8 mouse cellular contexts compared by ENCODE assay signal in genomic region chr9:21131059-21131956, GRCm38 (mm10). TPM values are rescaled to one million over a fixed set of nuclear protein-coding genes. Genes with fewer than 3 reads are reported as not detected.
DNase-seq lines count a peak whose midpoint lies in the region; ATAC-seq lines count a peak whose summit lies in the region.

Gene Tyk2 (minus strand): TSS chr9:21131243.

- DNase-seq in adrenal gland, adult 18-20 months (ENCODE audit: low spot score in 2 of 2), result peak; percentile 80
- DNase-seq in embryo, embryonic 11 days, result peak; percentile 97
- peak; percentile 93 for DNase-seq in gastrocnemius, postnatal 25 days
- DNase-seq in intestine, embryonic 14.5 days (ENCODE audit: low spot score), result peak; percentile 88
- DNase-seq in left cerebral cortex, postnatal 14 days (ENCODE audit: low spot score in 2 of 2), result peak; percentile 93 to 95
- DNase-seq in mesoderm, embryonic 11.5 days (ENCODE audit: low read depth, low spot score), result peak; percentile 97
- peak; percentile 91 to 95 for DNase-seq in right cerebral cortex, postnatal 36 days (ENCODE audit: low spot score in 2 of 2)
- peak; percentile 97 for DNase-seq in yolk sac, embryonic 10.5 days (ENCODE audit: low spot score)

- intact Hi-C loops in left cerebral cortex, postnatal 14 days (cut with DNase I), result no loop called here

- no peaks in the 10 kb centered on the region for H3K9me3 ChIP-seq in intestine, embryonic 14.5 days (ENCODE audit: control insufficient read depth, low read length)

- peak; percentile 95 for ATAC-seq in intestine, embryonic 14.5 days (replicated peaks; ENCODE audit: low FRiP score, low TSS enrichment, low read depth)

- H3K4me2 ChIP-seq in intestine, embryonic 14.5 days (ENCODE audit: low read length), result peak within 1 kb of the TSS; percentile 67

- H3K36me3 ChIP-seq in intestine, embryonic 14.5 days (ENCODE audit: control insufficient read depth, insufficient read depth, low read length), result peaks cover 8% of the 10 kb centered on the region; the same call in 1 of the 2 replicates

- peak within 1 kb of the TSS; percentile 68 for H3K4me3 ChIP-seq in intestine, embryonic 14.5 days (ENCODE audit: low read depth, low read length)

- no peaks in the 10 kb centered on the region for H3K27me3 ChIP-seq in intestine, embryonic 14.5 days (replicated peaks; ENCODE audit: control insufficient read depth, insufficient read depth, low read length)

- peak within 1 kb of the TSS; percentile 62 for H3K9ac ChIP-seq in intestine, embryonic 14.5 days (ENCODE audit: low read length)

- H3K4me1 ChIP-seq in intestine, embryonic 14.5 days (replicated peaks; ENCODE audit: control insufficient read depth, insufficient read depth, low read length), result no peaks in the 10 kb centered on the region

- peak within 1 kb of the TSS; percentile 29; the same call in 1 of the 2 replicates for H3K27ac ChIP-seq in intestine, embryonic 14.5 days (ENCODE audit: low read depth)

- 6% methylated on average over 37 of the region's 37 CpGs for WGBS in intestine, embryonic 14.5 days

RNA-seq across cellular contexts. Expression of gene Tyk2, which starts in this region (rescaled TPM):
- total RNA-seq in adrenal gland, adult 18-20 months (2021), result 10 to 100 TPM; 14.0 to 14.5 TPM
- total RNA-seq in gastrocnemius, postnatal 25 days (2021), result 1 to 10 TPM; 4.7 to 5.8 TPM
- 11.7 and 12.1 TPM in 2 replicates for polyA plus RNA-seq in intestine, embryonic 14.5 days (2014; fragmentation: Nextera tagmentation; extraction: Ambion mirVana)
- total RNA-seq in left cerebral cortex, postnatal 14 days (2021), result 10 to 100 TPM; 11.7 to 12.0 TPM

Comparison
In these comparisons a context has a peak if more than half of its experiments do, and no peak if none do; other contexts are left out.
1. Peak in every context shown above with its lines: DNase-seq, ATAC-seq, H3K4me3 ChIP-seq and H3K27ac ChIP-seq.